Mouse (Mus musculus): ENCODE results near the gene Gm13030. TPM values are rescaled to one million over a fixed set of nuclear protein-coding genes. Genes with fewer than 3 reads are reported as not detected.
A peak's percentile ranks its signal among the peaks of the same experiment; 100 is the strongest.

The Gm13030 gene
- polyA plus RNA-seq, 1 experiment, result not detected

DNA sequence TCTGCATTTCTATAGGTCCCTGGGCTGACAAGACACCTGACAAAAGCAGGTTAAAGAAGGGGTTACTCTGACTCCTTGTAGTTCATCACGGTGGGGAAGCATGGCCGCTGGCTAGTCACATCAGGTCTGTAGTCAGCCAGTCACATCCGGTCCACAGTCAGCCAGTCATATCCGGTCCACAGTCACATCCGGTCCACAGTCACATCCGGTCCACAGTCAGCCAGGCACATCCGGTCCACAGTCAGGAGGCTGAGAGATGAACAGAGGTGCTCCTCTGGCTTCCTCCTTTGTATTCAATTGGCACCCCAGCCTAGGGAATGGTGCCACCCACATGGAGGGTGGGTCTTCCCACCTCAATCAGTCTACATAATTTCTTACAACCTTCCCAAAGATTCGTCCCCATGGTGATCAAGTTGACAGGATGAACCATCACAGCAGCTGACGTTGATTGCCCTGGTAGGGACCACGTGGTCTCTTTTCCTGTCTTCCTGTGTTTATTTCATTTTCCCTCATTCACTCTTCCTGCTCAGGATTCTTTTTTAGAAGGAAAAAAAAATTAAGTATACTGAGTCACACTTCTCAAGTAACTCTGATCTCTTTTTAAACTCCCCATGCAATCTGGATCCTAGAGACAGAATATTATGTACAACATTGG lies 10.3 kb downstream of the Gm13030 start, which contains the start of gene Pla2g5:
Gene Pla2g5, minus strand, starts transcription at position 139 of the 655 bp plus-strand sequence.
- Histone ChIP-seq H3K36me3 (ENCODE audit: control insufficient read depth, insufficient read depth) (no peaks in the 10 kb centered on the region), H3K4me3 (no peak within 1 kb of the TSS), H3K27me3 (ENCODE audit: control insufficient read depth, insufficient read depth, insufficient read length) (no peaks in the 10 kb centered on the region), H3ac (ENCODE audit: control insufficient read depth, insufficient read length) (no peak within 1 kb of the TSS), H3K79me2 (ENCODE audit: control insufficient read depth, insufficient read depth) (no peaks in the 10 kb centered on the region), H3K4me2 (ENCODE audit: low read depth) (no peak within 1 kb of the TSS)
- TF ChIP-seq MYOG (IDR thresholded peaks at IDR 0.05; ENCODE audit: control insufficient read depth in 1 of 3, insufficient read depth in 1 of 3, insufficient read length in 2 of 3, low read depth in 2 of 3), result no peak
- TF ChIP-seq MYOD1 (IDR thresholded peaks at IDR 0.05; ENCODE audit: control insufficient read depth in 1 of 3, insufficient read length in 2 of 3, low read depth in 2 of 3), result peak in 1 of 3 experiments; percentile 15

- Histone ChIP-seq H3ac (ENCODE audit: control insufficient read depth, insufficient read length) (no peak overlapping the region), H3K27me3 (ENCODE audit: control insufficient read depth, insufficient read depth, insufficient read length) (no peaks in the 10 kb centered on the region), H3K4me2 (ENCODE audit: low read depth) (no peak overlapping the region), H3K36me3 (ENCODE audit: control insufficient read depth, insufficient read depth) (no peaks in the 10 kb centered on the region), H3K4me3 (no peak overlapping the region), H3K79me2 (ENCODE audit: control insufficient read depth, insufficient read depth) (no peaks in the 10 kb centered on the region)
- TF ChIP-seq E2F4 (IDR thresholded peaks at IDR 0.05; ENCODE audit: insufficient read depth) (no peak), TCF12 (IDR thresholded peaks at IDR 0.05; ENCODE audit: insufficient read depth, poor library complexity, severe bottlenecking) (no peak), SRF (IDR thresholded peaks at IDR 0.05; ENCODE audit: control insufficient read depth, insufficient read length, low read depth) (no peak), POLR2AphosphoS2 (IDR thresholded peaks at IDR 0.05; ENCODE audit: insufficient read length, low read depth) (no peak), MAX (IDR thresholded peaks at IDR 0.05; ENCODE audit: low read depth) (no peak), REST (IDR thresholded peaks at IDR 0.05; ENCODE audit: insufficient read depth, insufficient read length) (no peak), POLR2A (IDR thresholded peaks at IDR 0.05; ENCODE audit: insufficient read length, low read depth) (no peak), TCF3 (IDR thresholded peaks at IDR 0.05; ENCODE audit: insufficient read length, low read depth) (no peak), MYOG (IDR thresholded peaks at IDR 0.05; ENCODE audit: control insufficient read depth in 1 of 3, insufficient read depth in 1 of 3, insufficient read length in 2 of 3, low read depth in 2 of 3) (no peak), CEBPB (IDR thresholded peaks at IDR 0.05; ENCODE audit: insufficient read depth, poor library complexity, severe bottlenecking) (no peak), USF1 (IDR thresholded peaks at IDR 0.05; ENCODE audit: low read depth) (no peak), MYOD1 (IDR thresholded peaks at IDR 0.05; ENCODE audit: control insufficient read depth in 1 of 3, insufficient read length in 2 of 3, low read depth in 2 of 3) (no peak)
Observed at GRCm38 (mm10) chr4:138859728-138860127, 14.0 kb downstream of the Gm13030 start.

DNA sequence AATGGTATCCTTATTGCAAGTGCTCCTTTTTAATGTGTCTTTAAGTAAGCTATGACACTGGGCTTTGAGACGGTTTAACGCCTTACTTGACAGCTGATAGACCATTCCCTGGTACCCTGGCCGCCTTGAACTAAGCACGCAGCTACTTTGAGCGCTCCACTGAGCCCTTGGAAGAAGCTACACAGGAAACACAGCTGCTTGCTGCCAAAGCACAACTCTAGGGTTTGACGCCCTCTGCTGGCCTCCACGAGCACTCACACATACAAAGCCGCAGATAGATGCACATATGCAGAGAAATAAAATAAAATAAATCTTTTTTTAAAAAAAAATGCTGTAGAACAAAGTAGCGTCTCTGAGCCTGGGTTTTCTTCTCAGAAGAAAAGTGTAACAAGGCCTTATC lies 14.5 kb downstream of the Gm13030 start:
- Histone ChIP-seq H3K36me3 (ENCODE audit: control insufficient read depth, insufficient read depth) (no peaks in the 10 kb centered on the region), H3K4me2 (ENCODE audit: low read depth) (no peak overlapping the region), H3K27me3 (ENCODE audit: control insufficient read depth, insufficient read depth, insufficient read length) (no peaks in the 10 kb centered on the region), H3K4me3 (no peak overlapping the region), H3ac (ENCODE audit: control insufficient read depth, insufficient read length) (no peak overlapping the region), H3K79me2 (ENCODE audit: control insufficient read depth, insufficient read depth) (no peaks in the 10 kb centered on the region)
- no peak for TF ChIP-seq POLR2A (IDR thresholded peaks at IDR 0.05; ENCODE audit: insufficient read length, low read depth)
- no peak for TF ChIP-seq USF1 (IDR thresholded peaks at IDR 0.05; ENCODE audit: low read depth)
- TF ChIP-seq MAX (IDR thresholded peaks at IDR 0.05; ENCODE audit: low read depth), result no peak
- TF ChIP-seq MYOD1 (IDR thresholded peaks at IDR 0.05; ENCODE audit: control insufficient read depth in 1 of 3, insufficient read length in 2 of 3, low read depth in 2 of 3), result no peak
- no peak for TF ChIP-seq MYOG (IDR thresholded peaks at IDR 0.05; ENCODE audit: control insufficient read depth in 1 of 3, insufficient read depth in 1 of 3, insufficient read length in 2 of 3, low read depth in 2 of 3)
- no peak for TF ChIP-seq CEBPB (IDR thresholded peaks at IDR 0.05; ENCODE audit: insufficient read depth, poor library complexity, severe bottlenecking)
- no peak for TF ChIP-seq TCF3 (IDR thresholded peaks at IDR 0.05; ENCODE audit: insufficient read length, low read depth)

DNA sequence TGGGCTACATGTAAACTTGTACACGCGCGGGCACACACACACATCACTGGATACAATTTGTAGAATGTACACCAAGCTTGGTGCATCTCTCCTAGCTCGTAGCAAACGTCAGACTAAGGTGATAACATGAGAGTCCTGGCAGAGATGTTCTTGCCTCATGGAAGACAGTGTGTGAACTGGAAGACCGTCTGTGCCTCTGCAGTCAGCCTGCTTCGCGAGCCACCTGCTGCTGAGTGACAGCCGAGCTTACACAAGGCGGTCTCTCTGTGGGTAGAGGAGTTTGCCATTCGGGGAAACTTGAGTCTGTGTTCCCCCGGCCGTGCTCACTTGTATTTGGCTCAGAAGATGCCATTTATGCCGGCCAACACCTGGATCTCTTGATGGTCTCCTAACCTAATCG lies 15.3 kb downstream of the Gm13030 start:
- Histone ChIP-seq H3K36me3 (ENCODE audit: control insufficient read depth, insufficient read depth) (no peaks in the 10 kb centered on the region), H3K27me3 (ENCODE audit: control insufficient read depth, insufficient read depth, insufficient read length) (no peaks in the 10 kb centered on the region), H3K79me2 (ENCODE audit: control insufficient read depth, insufficient read depth) (no peaks in the 10 kb centered on the region), H3K4me3 (no peak overlapping the region), H3ac (ENCODE audit: control insufficient read depth, insufficient read length) (no peak overlapping the region), H3K4me2 (ENCODE audit: low read depth) (no peak overlapping the region)
- TF ChIP-seq SRF (IDR thresholded peaks at IDR 0.05; ENCODE audit: control insufficient read depth, insufficient read length, low read depth) (no peak), POLR2A (IDR thresholded peaks at IDR 0.05; ENCODE audit: insufficient read length, low read depth) (no peak), TCF12 (IDR thresholded peaks at IDR 0.05; ENCODE audit: insufficient read depth, poor library complexity, severe bottlenecking) (no peak), POLR2AphosphoS2 (IDR thresholded peaks at IDR 0.05; ENCODE audit: insufficient read length, low read depth) (no peak), REST (IDR thresholded peaks at IDR 0.05; ENCODE audit: insufficient read depth, insufficient read length) (no peak), TCF3 (IDR thresholded peaks at IDR 0.05; ENCODE audit: insufficient read length, low read depth) (no peak), USF1 (IDR thresholded peaks at IDR 0.05; ENCODE audit: low read depth) (no peak), CEBPB (IDR thresholded peaks at IDR 0.05; ENCODE audit: insufficient read depth, poor library complexity, severe bottlenecking) (no peak), MYOG (IDR thresholded peaks at IDR 0.05; ENCODE audit: control insufficient read depth in 1 of 3, insufficient read depth in 1 of 3, insufficient read length in 2 of 3, low read depth in 2 of 3) (no peak), MAX (IDR thresholded peaks at IDR 0.05; ENCODE audit: low read depth) (no peak), E2F4 (IDR thresholded peaks at IDR 0.05; ENCODE audit: insufficient read depth) (no peak), MYOD1 (IDR thresholded peaks at IDR 0.05; ENCODE audit: control insufficient read depth in 1 of 3, insufficient read length in 2 of 3, low read depth in 2 of 3) (no peak)

GRCm38 (mm10) chr4:138857576-138857975 lies 16.2 kb downstream of the Gm13030 start:
- no peaks in the 10 kb centered on the region for H3K27me3 ChIP-seq (ENCODE audit: control insufficient read depth, insufficient read depth, insufficient read length)
- no peak overlapping the region for H3K4me2 ChIP-seq (ENCODE audit: low read depth)
- H3K79me2 ChIP-seq (ENCODE audit: control insufficient read depth, insufficient read depth), result no peaks in the 10 kb centered on the region
- no peak for TF ChIP-seq USF1 (IDR thresholded peaks at IDR 0.05; ENCODE audit: low read depth)
- no peak for TF ChIP-seq POLR2A (IDR thresholded peaks at IDR 0.05; ENCODE audit: insufficient read length, low read depth)
- TF ChIP-seq CEBPB (IDR thresholded peaks at IDR 0.05; ENCODE audit: insufficient read depth, poor library complexity, severe bottlenecking), result no peak
- TF ChIP-seq TCF3 (IDR thresholded peaks at IDR 0.05; ENCODE audit: insufficient read length, low read depth), result no peak
- no peak for TF ChIP-seq TCF12 (IDR thresholded peaks at IDR 0.05; ENCODE audit: insufficient read depth, poor library complexity, severe bottlenecking)
- no peak for TF ChIP-seq MAX (IDR thresholded peaks at IDR 0.05; ENCODE audit: low read depth)
- no peak for TF ChIP-seq MYOG (IDR thresholded peaks at IDR 0.05; ENCODE audit: control insufficient read depth in 1 of 3, insufficient read depth in 1 of 3, insufficient read length in 2 of 3, low read depth in 2 of 3)
- no peak for TF ChIP-seq MYOD1 (IDR thresholded peaks at IDR 0.05; ENCODE audit: control insufficient read depth in 1 of 3, insufficient read length in 2 of 3, low read depth in 2 of 3)
- no peak for TF ChIP-seq POLR2AphosphoS2 (IDR thresholded peaks at IDR 0.05; ENCODE audit: insufficient read length, low read depth)
- TF ChIP-seq SRF (IDR thresholded peaks at IDR 0.05; ENCODE audit: control insufficient read depth, insufficient read length, low read depth), result no peak
- TF ChIP-seq E2F4 (IDR thresholded peaks at IDR 0.05; ENCODE audit: insufficient read depth), result no peak
- no peak for TF ChIP-seq REST (IDR thresholded peaks at IDR 0.05; ENCODE audit: insufficient read depth, insufficient read length)
- no peaks in the 10 kb centered on the region for H3K36me3 ChIP-seq (ENCODE audit: control insufficient read depth, insufficient read depth)
- no peak overlapping the region for H3K4me3 ChIP-seq
- no peak overlapping the region for H3ac ChIP-seq (ENCODE audit: control insufficient read depth, insufficient read length)
